Mouse (Mus musculus) mature B cell (primary cell): ENCODE measurements around the gene Smim20.

Source experiments
- in situ Hi-C: fragments of 300-500 bp; cut with MboI; formaldehyde crosslinking; loops from 2 replicates; pipeline ENCODE4 v1.14.3; 2019

Gene Smim20

DNA sequence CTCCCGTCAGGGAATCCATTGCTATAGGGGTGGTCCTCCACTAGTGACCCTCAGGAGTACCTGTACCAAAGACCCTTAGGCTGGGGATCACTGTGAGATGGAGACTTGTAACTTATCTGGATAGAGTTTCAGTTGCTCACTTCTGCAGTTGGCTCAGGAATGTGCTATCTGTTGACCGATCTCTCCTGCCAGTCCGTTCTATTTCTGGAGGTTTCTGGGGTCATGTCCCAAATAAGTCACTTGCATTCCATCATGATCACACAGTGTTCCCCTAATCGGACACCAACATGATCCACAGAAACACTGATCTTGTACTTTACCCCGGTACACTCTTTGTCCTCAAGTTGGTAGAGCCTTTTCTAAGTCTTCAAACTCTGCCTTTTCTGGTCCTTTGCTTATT lies 40.6 kb downstream of the Smim20 start:
- in situ Hi-C loops: no loop called here

DNA sequence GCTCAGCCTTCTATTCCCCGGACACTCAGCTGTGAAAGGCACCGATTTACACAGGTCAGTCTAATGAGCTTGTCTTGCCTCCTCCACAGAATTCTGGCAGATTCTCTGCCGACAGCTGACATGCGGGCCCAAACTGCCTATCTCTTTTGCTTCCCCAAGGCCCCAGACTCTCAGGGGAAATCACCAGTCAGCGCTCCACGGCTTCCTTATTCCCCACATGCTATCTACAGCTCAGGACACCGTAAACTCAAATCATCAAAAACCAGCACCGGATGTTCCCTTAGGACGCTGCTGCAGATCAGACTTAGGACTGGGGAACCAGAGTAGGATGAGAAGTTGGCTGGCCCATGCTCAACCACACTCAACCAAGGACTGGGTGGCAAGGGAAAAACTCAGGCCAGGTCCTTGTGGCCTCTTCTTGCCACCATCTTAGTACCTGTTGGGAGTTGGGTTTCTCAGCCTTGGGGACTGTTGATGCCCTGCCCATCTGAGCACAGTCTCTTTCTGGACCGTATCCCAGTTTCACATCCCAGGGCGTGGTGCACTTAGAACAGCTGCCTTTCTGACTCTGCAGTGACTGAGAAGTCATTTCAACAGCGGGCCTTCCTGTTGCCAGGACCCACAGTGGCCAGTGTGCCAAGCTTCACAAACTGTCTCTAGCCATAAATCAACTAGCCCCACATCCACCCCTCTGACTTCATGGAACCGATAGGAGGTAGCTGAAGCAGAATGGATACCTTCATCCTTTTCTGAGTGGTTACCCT lies 47.7 kb downstream of the Smim20 start:
- in situ Hi-C loops: no loop called here

DNA sequence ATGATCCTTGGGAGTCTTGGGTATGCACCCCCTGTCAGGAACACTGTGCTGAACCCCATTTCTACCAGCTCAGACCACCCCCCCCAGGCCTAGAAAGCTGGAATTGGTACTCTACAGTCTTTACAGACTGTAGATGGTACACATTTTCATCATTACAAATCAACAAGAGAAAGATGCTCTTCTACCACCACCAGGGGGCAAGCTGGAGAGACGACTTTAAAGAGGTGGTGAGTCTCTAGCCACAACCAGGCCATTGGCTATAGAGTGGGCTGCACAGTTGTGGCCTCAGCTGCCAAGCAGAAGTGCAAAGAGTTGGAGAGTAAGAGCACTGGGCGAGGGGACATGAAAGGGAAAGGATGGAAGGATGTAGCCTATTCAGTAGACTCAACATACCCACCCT lies 48.9 kb downstream of the Smim20 start:
- in situ Hi-C loops: no loop called here

DNA sequence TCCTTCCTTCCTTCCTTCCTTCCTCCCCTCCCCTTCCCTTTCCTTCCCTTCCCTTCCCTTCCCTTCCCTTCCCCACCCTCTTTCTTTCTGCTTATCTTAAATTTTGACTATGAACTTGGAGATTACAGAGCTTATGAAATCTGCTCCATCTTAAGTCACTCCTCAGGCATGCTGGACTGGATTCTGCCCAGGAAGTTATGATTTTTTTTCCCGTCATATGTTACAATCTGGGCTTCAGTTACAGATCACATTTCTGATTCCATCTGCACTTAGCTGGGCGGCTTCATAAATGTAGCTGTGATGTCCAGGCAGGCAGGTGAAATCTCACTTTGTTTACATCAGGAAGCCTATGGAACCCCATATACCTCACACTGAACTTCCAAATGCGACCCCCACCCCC lies 50.5 kb downstream of the Smim20 start:
- in situ Hi-C loops: no loop called here

- in situ Hi-C loops: no loop called here
Measured at GRCm38 (mm10) chr5:53317885-53318466, 51.1 kb downstream of the Smim20 start.

DNA sequence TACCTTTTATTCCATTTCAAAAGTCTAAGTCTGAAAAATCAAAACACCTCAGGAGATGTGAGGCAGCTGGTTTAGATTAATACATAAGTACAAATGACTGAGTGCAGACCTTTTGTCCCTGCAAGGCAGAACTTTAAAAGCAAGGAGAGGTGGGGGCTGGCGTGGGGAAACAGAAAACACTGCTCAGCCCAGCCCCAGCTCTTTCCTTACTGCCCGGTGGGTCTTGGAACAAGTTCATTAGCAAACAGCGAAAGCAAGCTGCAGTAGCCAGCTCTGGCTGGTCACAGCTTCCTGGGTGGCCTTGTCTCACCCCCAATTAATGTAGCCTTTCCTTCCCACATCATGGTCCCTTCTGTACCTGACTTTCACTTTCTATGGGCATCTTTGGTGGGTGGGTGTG lies 53.4 kb downstream of the Smim20 start:
- in situ Hi-C loops: no loop called here

GRCm38 (mm10) chr5:53321901-53322300 lies 55.0 kb downstream of the Smim20 start:
- in situ Hi-C loops: no loop called here

DNA sequence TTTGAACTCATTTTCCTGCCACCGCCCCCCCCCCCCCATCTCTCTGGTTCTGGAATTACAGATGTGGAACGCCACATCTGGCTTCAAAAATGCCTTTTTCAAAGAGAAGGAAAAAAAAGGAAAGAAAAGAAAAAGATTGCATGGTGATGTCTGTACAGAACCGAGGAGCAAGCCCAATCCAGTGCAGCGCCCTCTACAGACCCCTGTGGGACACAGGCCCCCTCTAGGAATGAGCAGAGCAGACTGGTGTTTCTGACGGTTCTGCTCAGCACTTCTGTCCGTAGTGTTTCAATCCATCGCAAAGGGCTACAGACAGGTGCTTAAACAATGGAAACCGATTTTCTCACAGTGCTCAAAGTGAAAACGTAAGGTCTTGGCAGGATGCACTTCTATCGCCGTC lies 55.6 kb downstream of the Smim20 start:
- in situ Hi-C loops: no loop called here

GRCm38 (mm10) chr5:53323121-53323520 lies 56.2 kb downstream of the Smim20 start:
- in situ Hi-C loops: no loop called here

DNA sequence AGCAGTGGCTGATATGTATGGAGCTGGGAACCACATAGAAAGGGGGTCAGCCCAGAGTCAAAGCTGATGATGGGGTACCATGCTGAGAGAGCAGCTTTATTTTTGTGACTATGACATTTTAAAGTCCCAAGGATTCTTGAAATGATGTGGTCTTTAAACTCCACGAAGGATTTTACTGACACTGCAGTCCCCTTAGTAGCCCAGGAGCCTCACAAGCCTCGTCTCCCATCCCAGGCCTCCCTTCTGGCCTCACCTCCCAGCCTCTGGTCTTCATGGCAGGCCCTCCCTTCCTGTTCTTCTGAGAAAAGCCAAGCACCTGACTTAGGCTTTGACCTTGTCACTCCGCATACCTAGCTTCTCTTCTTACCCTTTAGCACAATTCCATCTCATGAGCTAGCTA lies 57.4 kb downstream of the Smim20 start:
- in situ Hi-C loops: no loop called here

- in situ Hi-C loops: no loop called here
Measured at GRCm38 (mm10) chr5:53324791-53325190, 57.9 kb downstream of the Smim20 start.

GRCm38 (mm10) chr5:53326023-53326422 lies 59.1 kb downstream of the Smim20 start:
- in situ Hi-C loops: no loop called here

- in situ Hi-C loops: no loop called here
Measured at GRCm38 (mm10) chr5:53326491-53326890, 59.6 kb downstream of the Smim20 start.
